Mouse (Mus musculus): Measurements from ENCODE around the gene Susd6. TPM values are rescaled to one million over a fixed set of nuclear protein-coding genes. Genes with fewer than 3 reads are reported as not detected.

Gene Susd6
- polyA plus RNA-seq, 1 experiment from 2014 or later: 22.4 TPM

DNA sequence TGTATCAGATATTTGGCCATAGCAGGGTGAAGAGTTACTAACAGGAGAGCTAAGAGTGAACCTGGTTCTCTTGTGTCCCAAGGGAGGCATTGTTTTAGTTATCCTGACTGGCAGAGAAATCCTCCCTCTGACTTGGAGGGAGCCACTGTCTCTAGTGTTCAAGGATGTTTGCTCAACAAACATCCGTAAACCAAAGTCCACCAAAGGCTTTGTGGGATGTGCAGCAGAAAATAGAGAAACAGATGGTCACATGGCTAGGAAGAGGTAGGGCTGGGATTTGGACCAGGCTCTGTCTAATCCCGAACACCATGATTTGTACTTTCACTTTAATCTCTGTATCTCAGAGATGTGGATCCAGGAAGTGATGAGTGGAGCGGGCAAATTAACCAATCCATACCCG is 26.2 kb upstream of the Susd6 start:
- 66% methylated on average over 4 of the region's 4 CpGs for WGBS
- Histone ChIP-seq H3K27me3 (replicated peaks) (peaks cover 50% of the 10 kb centered on the region), H3K4me2 (no peak overlapping the region), H3K9ac (no peak overlapping the region), H3K36me3 (no peaks in the 10 kb centered on the region), H3K9me3 (replicated peaks) (no peaks in the 10 kb centered on the region), H3K27ac (ENCODE audit: poor library complexity, severe bottlenecking) (no peak overlapping the region), H3K4me1 (replicated peaks) (peaks cover 13% of the 10 kb centered on the region), H3K4me3 (no peak overlapping the region)
- ATAC-seq (ENCODE audit: insufficient number of reproducible peaks, low FRiP score): no peak

DNA sequence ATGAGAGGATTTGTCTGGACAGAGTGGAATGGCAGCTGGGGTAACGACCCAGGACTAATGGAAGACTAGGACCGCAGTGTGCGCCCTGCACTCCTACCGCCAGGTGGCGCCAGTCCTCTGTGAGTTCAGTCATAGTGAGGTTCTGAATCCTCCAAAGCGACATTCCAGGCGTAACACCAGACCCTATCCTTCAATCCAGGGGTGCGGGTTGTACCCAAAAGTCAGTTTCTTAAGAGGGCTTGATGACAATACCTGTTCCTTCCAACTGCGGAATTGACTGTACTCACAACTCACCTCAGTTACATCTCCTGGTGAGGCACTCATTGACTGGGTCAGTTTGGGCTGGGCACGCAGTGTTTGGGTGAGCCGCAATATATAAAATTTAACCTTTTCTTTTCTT is 20.6 kb upstream of the Susd6 start:
- Histone ChIP-seq H3K4me1 (replicated peaks) (no peaks in the 10 kb centered on the region), H3K4me2 (no peak overlapping the region), H3K27me3 (replicated peaks) (peaks cover 11% of the 10 kb centered on the region; the same call in 1 of the 2 replicates), H3K4me3 (no peak overlapping the region), H3K36me3 (no peaks in the 10 kb centered on the region), H3K9me3 (replicated peaks) (no peaks in the 10 kb centered on the region), H3K9ac (no peak overlapping the region), H3K27ac (ENCODE audit: poor library complexity, severe bottlenecking) (no peak overlapping the region)
- peak; percentile 59 for ATAC-seq (ENCODE audit: insufficient number of reproducible peaks, low FRiP score)
- 19% methylated on average over 11 of the region's 11 CpGs for WGBS

DNA sequence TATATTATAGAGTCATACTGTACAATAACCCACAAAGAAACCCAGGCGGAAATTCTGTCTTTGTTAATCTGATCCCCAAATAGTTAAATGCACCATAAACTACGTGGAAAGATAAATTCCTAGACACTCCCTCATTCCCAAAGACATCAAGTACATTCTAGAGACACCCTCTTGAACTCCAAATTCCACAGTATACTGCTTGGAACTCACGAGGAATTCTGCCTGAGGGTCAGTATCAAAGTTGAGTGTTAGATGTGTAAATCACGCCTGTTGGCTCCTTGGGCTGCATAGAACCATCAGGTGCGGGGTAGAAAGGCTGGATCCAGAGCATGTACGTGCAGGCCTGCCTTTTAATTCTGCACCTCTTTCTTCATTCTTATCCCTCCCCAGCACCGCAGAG is 15.5 kb upstream of the Susd6 start:
- WGBS: 65% methylated on average over 7 of the region's 7 CpGs
- no peak overlapping the region for H3K4me2 ChIP-seq
- no peaks in the 10 kb centered on the region for H3K9me3 ChIP-seq (replicated peaks)
- no peak overlapping the region for H3K9ac ChIP-seq
- H3K27ac ChIP-seq (ENCODE audit: poor library complexity, severe bottlenecking): no peak overlapping the region
- no peak overlapping the region for H3K4me3 ChIP-seq
- H3K36me3 ChIP-seq: no peaks in the 10 kb centered on the region
- H3K4me1 ChIP-seq (replicated peaks): peaks cover 23% of the 10 kb centered on the region
- no peaks in the 10 kb centered on the region for H3K27me3 ChIP-seq (replicated peaks)
- ATAC-seq (ENCODE audit: insufficient number of reproducible peaks, low FRiP score): no peak

DNA sequence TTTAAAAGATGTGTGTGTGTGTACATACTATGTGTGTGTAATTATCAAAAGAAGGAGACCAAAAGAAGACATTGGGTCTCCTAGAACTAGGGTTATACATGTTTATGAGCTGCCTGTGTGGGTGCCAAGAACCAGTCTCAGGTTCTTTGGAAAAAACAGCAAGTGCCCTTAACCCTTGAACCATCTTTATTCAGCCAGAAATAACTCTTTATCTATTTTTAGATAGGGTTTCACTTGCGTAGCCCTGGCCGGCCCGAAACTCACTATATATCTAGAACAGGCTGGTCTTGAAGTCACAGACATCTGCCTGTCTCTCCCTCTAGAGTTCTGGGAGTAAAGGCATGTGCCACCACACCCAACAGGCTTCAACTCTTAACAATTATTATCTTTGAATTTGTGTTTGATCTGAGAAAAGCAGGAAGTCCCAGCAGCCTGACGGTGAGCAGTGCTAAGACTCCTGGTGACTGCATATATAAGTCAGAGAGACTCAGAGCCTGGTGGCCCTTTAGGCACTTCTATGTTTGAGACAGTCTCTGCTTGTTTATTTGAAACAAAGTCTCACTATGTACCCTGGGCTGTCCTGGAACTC is 14.2 kb upstream of the Susd6 start:
- Histone ChIP-seq H3K4me3 (no peak overlapping the region), H3K36me3 (no peaks in the 10 kb centered on the region), H3K27ac (ENCODE audit: poor library complexity, severe bottlenecking) (no peak overlapping the region), H3K9ac (no peak overlapping the region), H3K27me3 (replicated peaks) (no peaks in the 10 kb centered on the region), H3K4me1 (replicated peaks) (peaks cover 23% of the 10 kb centered on the region), H3K4me2 (no peak overlapping the region), H3K9me3 (replicated peaks) (no peaks in the 10 kb centered on the region)
- no peak for ATAC-seq (ENCODE audit: insufficient number of reproducible peaks, low FRiP score)
- WGBS: 23% methylated on average over 4 of the region's 4 CpGs

DNA sequence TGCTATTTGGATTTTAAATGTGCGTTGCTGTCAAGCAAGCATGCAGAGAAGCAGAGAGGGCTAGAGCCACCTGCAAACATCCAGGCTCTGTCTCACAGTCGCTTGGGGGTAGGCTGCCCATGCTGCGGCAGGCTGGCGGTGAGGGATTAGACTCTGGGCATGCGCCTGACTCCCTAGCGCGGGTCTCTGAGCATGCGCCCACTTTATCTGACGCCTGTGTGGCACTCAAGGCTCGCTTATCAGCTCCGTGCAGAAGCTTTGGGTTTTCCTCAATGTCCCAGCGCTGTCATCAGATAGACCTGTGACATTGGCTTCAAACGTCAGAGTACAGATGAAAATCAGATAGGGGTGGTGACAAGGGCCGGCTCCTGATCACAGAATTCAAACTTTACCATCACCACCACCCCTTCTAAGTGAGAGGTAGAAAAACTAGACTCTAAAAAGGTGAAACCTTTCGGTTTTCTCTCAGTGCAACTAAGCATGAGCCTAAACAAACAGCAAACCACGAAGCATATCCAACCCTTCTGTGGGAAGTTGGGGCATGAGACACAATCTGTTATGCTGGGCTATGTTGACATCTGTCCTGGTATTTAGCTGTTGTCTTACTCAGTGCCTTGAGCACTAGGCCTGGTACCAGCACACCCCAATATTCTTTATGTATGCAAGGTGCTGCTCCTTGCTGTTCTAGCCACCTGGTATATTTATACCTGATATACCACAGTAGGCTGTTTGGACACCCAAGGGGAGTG is 11.9 kb upstream of the Susd6 start:
- Histone ChIP-seq H3K4me3 (peak overlapping the region; percentile 4; the same call in 1 of the 2 replicates), H3K9ac (peak overlapping the region; percentile 52)
- peak; percentile 97 for ATAC-seq (ENCODE audit: insufficient number of reproducible peaks, low FRiP score)

DNA sequence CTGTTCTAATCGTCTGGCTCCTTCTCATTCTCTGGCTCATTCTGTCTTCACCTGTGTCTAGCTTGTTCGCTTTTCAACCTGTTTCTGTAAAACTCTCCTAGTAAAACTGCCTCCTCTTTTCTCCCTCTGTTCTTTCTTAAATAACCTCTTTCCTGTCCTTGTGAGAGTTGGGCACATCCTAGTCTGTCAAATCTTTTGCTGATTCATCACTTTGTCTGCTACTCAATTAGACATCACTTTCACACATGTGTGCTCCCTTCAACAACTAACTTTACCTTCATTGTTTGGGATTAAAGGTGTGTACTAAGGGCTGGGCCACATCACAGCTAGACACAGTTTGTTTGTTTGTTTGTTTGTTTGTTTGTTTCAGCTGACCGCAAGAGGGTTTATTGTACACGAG is 10.6 kb upstream of the Susd6 start:
- Histone ChIP-seq H3K36me3 (no peaks in the 10 kb centered on the region), H3K27ac (ENCODE audit: poor library complexity, severe bottlenecking) (no peak overlapping the region), H3K9ac (no peak overlapping the region), H3K4me1 (replicated peaks) (peaks cover 23% of the 10 kb centered on the region), H3K27me3 (replicated peaks) (no peaks in the 10 kb centered on the region), H3K9me3 (replicated peaks) (no peaks in the 10 kb centered on the region), H3K4me3 (no peak overlapping the region), H3K4me2 (no peak overlapping the region)
- 88% methylated on average over 4 of the region's 4 CpGs for WGBS
- ATAC-seq (ENCODE audit: insufficient number of reproducible peaks, low FRiP score): no peak

More for the DNA sequence above, 11.9 kb upstream of the Susd6 start:
- no peaks in the 10 kb centered on the region for H3K27me3 ChIP-seq (replicated peaks)
- no peaks in the 10 kb centered on the region for H3K36me3 ChIP-seq
- H3K9me3 ChIP-seq (replicated peaks): no peaks in the 10 kb centered on the region
- peak overlapping the region; percentile 59 for H3K4me2 ChIP-seq
- peak overlapping the region; percentile 53 for H3K27ac ChIP-seq (ENCODE audit: poor library complexity, severe bottlenecking)
- 31% methylated on average over 16 of the region's 16 CpGs for WGBS
- H3K4me1 ChIP-seq (replicated peaks): peaks cover 23% of the 10 kb centered on the region

DNA sequence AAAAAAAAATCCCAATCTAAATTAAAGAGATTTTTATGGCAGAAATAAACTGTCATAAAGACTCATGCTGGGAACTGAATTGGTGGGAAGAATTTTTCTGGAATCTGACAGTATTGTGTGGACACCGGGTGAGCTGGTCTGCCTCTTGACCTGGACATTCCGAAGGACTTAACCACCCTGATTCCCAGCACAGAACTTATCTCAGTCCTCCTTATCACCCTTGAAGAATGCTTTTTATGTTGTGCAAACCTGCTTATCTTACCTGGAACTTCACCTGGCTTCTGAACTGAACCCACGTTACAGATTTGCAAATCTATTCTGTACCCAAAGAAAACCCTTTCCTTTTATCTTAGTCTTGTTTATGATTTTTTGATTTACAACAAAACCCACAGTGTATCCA is 8.1 kb upstream of the Susd6 start:
- H3K4me1 ChIP-seq (replicated peaks): peaks cover 9% of the 10 kb centered on the region
- H3K27ac ChIP-seq (ENCODE audit: poor library complexity, severe bottlenecking): no peak overlapping the region
- H3K36me3 ChIP-seq: no peaks in the 10 kb centered on the region
- no peak for ATAC-seq (ENCODE audit: insufficient number of reproducible peaks, low FRiP score)
- no peak overlapping the region for H3K9ac ChIP-seq
- no peaks in the 10 kb centered on the region for H3K27me3 ChIP-seq (replicated peaks)
- WGBS: 30% methylated on average over 3 of the region's 3 CpGs
- no peaks in the 10 kb centered on the region for H3K9me3 ChIP-seq (replicated peaks)
- no peak overlapping the region for H3K4me2 ChIP-seq
- H3K4me3 ChIP-seq: no peak overlapping the region

DNA sequence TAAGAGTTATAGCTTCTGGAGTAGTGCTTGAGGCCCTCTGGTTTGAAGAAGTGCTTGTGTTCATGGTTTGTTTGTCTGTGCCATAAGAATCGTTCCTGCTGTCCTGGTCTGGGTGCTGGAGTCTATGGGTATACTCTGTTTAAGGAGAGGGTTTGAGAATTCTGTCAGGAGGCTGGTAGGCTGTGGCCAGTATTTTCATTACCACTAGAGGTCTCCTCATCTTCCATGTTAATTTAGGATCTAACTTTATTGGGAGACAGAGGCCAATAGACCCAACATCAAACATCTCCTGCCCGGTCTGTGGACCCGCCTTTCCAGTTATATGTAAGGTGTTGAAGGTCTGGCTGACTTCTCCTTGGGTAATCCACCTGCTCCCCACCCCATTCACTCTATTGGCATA is 7.4 kb upstream of the Susd6 start:
- no peak for ATAC-seq (ENCODE audit: insufficient number of reproducible peaks, low FRiP score)
- H3K27ac ChIP-seq (ENCODE audit: poor library complexity, severe bottlenecking): no peak overlapping the region

DNA sequence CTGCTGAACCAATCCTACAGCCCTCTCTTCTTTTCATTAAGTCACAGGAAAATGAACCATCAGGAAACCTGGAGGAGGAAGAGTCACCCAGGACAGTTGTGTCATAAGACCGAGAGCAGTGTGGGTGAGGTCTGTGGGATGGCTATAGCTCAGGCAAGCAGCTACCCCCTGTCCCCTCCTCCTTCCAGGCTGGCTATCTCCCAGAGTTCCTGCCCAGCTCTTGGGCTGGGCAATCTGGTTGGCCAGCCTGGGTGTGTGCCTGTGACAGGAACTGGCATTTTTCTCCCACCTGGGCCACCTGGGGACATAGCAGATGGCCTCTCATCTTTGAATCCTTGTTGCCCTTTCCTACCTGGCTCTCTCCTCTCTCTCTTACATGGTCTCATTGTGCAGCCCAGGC is 6.4 kb upstream of the Susd6 start:
- 71% methylated on average over 1 of the region's 1 CpGs for WGBS

More for the DNA sequence above, 7.4 kb upstream of the Susd6 start:
- Histone ChIP-seq H3K4me1 (replicated peaks) (peaks cover 13% of the 10 kb centered on the region), H3K4me2 (no peak overlapping the region), H3K9me3 (replicated peaks) (no peaks in the 10 kb centered on the region), H3K4me3 (no peak overlapping the region), H3K9ac (no peak overlapping the region), H3K36me3 (no peaks in the 10 kb centered on the region), H3K27me3 (replicated peaks) (no peaks in the 10 kb centered on the region)
- WGBS: 59% methylated on average over 3 of the region's 3 CpGs

DNA sequence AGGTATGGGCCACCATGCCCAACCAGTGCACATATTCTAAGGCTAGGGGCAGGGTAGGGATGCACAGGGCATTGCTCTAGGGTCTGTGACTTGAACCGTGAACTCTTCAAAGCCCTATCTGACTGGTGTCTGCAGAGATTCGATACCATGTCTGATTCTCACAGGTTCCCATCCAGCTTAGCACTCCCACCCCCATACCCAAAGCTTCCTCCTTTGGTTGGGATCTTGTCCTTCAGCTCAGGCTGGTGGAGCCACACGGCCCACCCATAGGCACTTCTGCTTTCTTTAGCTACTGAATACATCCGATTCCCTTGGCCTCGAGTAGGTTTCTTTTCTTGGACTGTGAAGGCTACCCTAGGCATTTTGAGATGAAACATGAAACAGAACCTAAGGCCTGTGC is 5.3 kb upstream of the Susd6 start:
- H3K9me3 ChIP-seq (replicated peaks): no peaks in the 10 kb centered on the region
- WGBS: 75% methylated on average over 5 of the region's 5 CpGs
- no peak overlapping the region for H3K4me2 ChIP-seq
- no peak overlapping the region for H3K27ac ChIP-seq (ENCODE audit: poor library complexity, severe bottlenecking)
- H3K36me3 ChIP-seq: no peaks in the 10 kb centered on the region
- no peak overlapping the region for H3K9ac ChIP-seq
- H3K27me3 ChIP-seq (replicated peaks): no peaks in the 10 kb centered on the region
- no peak for ATAC-seq (ENCODE audit: insufficient number of reproducible peaks, low FRiP score)
- H3K4me1 ChIP-seq (replicated peaks): peaks cover 13% of the 10 kb centered on the region
- no peak overlapping the region for H3K4me3 ChIP-seq

More for the DNA sequence above, 6.4 kb upstream of the Susd6 start:
- Histone ChIP-seq H3K4me2 (no peak overlapping the region), H3K9ac (no peak overlapping the region), H3K4me3 (no peak overlapping the region), H3K27me3 (replicated peaks) (no peaks in the 10 kb centered on the region), H3K36me3 (no peaks in the 10 kb centered on the region), H3K27ac (ENCODE audit: poor library complexity, severe bottlenecking) (no peak overlapping the region), H3K4me1 (replicated peaks) (peaks cover 8% of the 10 kb centered on the region), H3K9me3 (replicated peaks) (no peaks in the 10 kb centered on the region)
- no peak for ATAC-seq (ENCODE audit: insufficient number of reproducible peaks, low FRiP score)

DNA sequence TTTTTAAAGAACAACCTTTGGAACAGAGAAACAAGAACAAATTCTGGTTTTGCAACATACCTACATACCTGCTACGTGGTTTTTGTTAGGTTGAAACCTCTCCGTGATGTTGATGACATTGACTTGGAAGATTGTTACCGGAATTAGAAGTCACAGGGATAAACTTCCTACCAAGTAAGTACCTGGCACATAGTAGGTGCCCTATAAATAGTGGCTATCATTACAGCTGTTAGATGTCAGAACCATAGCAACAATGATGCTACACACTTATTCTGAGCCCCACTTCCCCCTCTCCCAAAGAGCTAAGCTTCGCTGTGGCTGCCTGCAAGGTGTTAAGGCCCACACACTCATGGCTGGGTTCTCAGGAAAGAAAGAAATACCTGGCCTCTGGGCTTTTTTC is 4.7 kb upstream of the Susd6 start:
- Histone ChIP-seq H3K27me3 (replicated peaks) (no peaks in the 10 kb centered on the region), H3K4me2 (no peak overlapping the region), H3K9me3 (replicated peaks) (no peaks in the 10 kb centered on the region), H3K36me3 (no peaks in the 10 kb centered on the region), H3K9ac (no peak overlapping the region), H3K27ac (ENCODE audit: poor library complexity, severe bottlenecking) (no peak overlapping the region), H3K4me1 (replicated peaks) (peaks cover 13% of the 10 kb centered on the region), H3K4me3 (no peak overlapping the region)
- WGBS: 86% methylated on average over 4 of the region's 4 CpGs
- ATAC-seq (ENCODE audit: insufficient number of reproducible peaks, low FRiP score): no peak
